Mouse (Mus musculus) CH12.LX (cell line): ENCODE measurements around the gene Patj. TPM values are rescaled to one million over a fixed set of nuclear protein-coding genes. Genes with fewer than 3 reads are reported as not detected.

ENCODE experiments used
- DNase-seq: peaks from one replicate; pipeline ENCODE4 v3.0.0-alpha.2; 2013; ENCODE audit errors: extremely low read depth
- H3K27ac ChIP-seq: 2 replicates; pipeline ENCODE4 v1.5.1; 2012; ENCODE audit warnings: low read depth, mild to moderate bottlenecking, control low read depth, moderate library complexity; ENCODE audit not compliant: insufficient read depth
- H3K27me3 ChIP-seq: replicated peaks from 2 replicates; pipeline ENCODE3; 2012; ENCODE audit warnings: inconsistent platforms
- H3K36me3 ChIP-seq, 2 experiments: replicated peaks in 1 of 2; 2 replicates each; pipeline versions ENCODE3 to v1.6.1; 2012; ENCODE audit warnings: inconsistent platforms in 1 of 2, low read length in 1 of 2, mild to moderate bottlenecking in 1 of 2, mixed read lengths in 1 of 2, moderate library complexity in 1 of 2; ENCODE audit not compliant: control insufficient read depth in 1 of 2, insufficient read depth in 1 of 2
- H3K4me1 ChIP-seq, 2 experiments: 2 replicates each; pipeline ENCODE4 v1.6.1; 2012; ENCODE audit warnings: inconsistent platforms in 1 of 2, moderate library complexity in 1 of 2; ENCODE audit not compliant: insufficient read depth in 2 of 2, control insufficient read depth in 1 of 2
- H3K4me2 ChIP-seq: 2 replicates; pipeline ENCODE4 v1.6.1; 2012; ENCODE audit warnings: low read depth, mild to moderate bottlenecking, control low read depth; ENCODE audit not compliant: poor library complexity, insufficient read depth, severe bottlenecking
- H3K4me3 ChIP-seq, 3 experiments: fragments of 150-350 bp in 1 of 3; sonication (generic) in 1 of 3; replicated peaks in 1 of 3; 2 replicates each; pipeline versions ENCODE3 to v1.5.1; 2011 to 2012; ENCODE audit warnings: low read depth in 2 of 3, low read length in 2 of 3, mild to moderate bottlenecking in 2 of 3, moderate library complexity in 2 of 3, control low read depth in 1 of 3, improper control_type of control experiment in 1 of 3, inconsistent platforms in 1 of 3, mixed read lengths in 1 of 3; ENCODE audit not compliant: poor library complexity in 1 of 3
- H3K79me2 ChIP-seq: replicated peaks from 2 replicates; pipeline ENCODE4 v1.6.1; 2012; ENCODE audit warnings: mild to moderate bottlenecking, moderate library complexity; ENCODE audit not compliant: control insufficient read depth, poor library complexity, insufficient read depth, severe bottlenecking; ENCODE audit errors: extremely low read depth
- H3K9ac ChIP-seq: 2 replicates; pipeline ENCODE4 v1.6.1; 2012; ENCODE audit warnings: low read depth, mild to moderate bottlenecking, control low read depth, moderate library complexity; ENCODE audit not compliant: insufficient read depth
- H3K9me3 ChIP-seq: replicated peaks from 2 replicates; pipeline ENCODE3; 2012; ENCODE audit warnings: low read length, inconsistent platforms, mixed read lengths
- GABPA ChIP-seq: IDR thresholded peaks from 2 replicates; pipeline ENCODE4 v1.6.1; 2012; ENCODE audit warnings: low read depth, low read length, improper control_type of control experiment, inconsistent platforms; ENCODE audit not compliant: insufficient replicate concordance
- HCFC1 ChIP-seq: IDR thresholded peaks from 2 replicates; pipeline ENCODE4 v1.6.1; 2012; ENCODE audit warnings: low read depth, mild to moderate bottlenecking, inconsistent platforms, low read length, improper control_type of control experiment
- JUND ChIP-seq: conservative IDR thresholded peaks from 2 replicates; pipeline ENCODE4 v1.6.1; 2011; ENCODE audit warnings: low read depth, low read length, improper control_type of control experiment
- MAZ ChIP-seq: IDR thresholded peaks from 2 replicates; pipeline ENCODE4 v1.6.1; 2012; ENCODE audit warnings: low read depth, mild to moderate bottlenecking, inconsistent platforms, low read length, improper control_type of control experiment, moderate library complexity
- MEF2A ChIP-seq: IDR thresholded peaks from 2 replicates; pipeline ENCODE4 v1.6.1; 2014; ENCODE audit warnings: low read depth, mild to moderate bottlenecking, inconsistent platforms, low read length, improper control_type of control experiment, borderline replicate concordance
- MYC ChIP-seq: IDR thresholded peaks from 2 replicates; pipeline ENCODE4 v1.6.1; 2011; ENCODE audit warnings: low read depth, mild to moderate bottlenecking, improper control_type of control experiment, low read length
- PAX5 ChIP-seq: IDR thresholded peaks from 2 replicates; pipeline ENCODE4 v1.6.1; 2012; ENCODE audit warnings: low read length, inconsistent platforms, mixed read lengths
- POLR2A ChIP-seq: IDR thresholded peaks from 2 replicates; pipeline ENCODE4 v1.6.1; 2011; ENCODE audit warnings: low read depth, mild to moderate bottlenecking, improper control_type of control experiment, low read length
- TBP ChIP-seq: conservative IDR thresholded peaks from 2 replicates; pipeline ENCODE4 v1.6.1; 2011; ENCODE audit warnings: low read depth, low read length, improper control_type of control experiment
- UBTF ChIP-seq: IDR thresholded peaks from 2 replicates; pipeline ENCODE4 v1.6.1; 2012; ENCODE audit warnings: low read depth, mild to moderate bottlenecking, inconsistent platforms, low read length, improper control_type of control experiment, moderate library complexity
- ZC3H11A ChIP-seq: IDR thresholded peaks from 2 replicates; pipeline ENCODE4 v1.6.1; 2012; ENCODE audit warnings: low read depth, mild to moderate bottlenecking, inconsistent platforms, low read length, improper control_type of control experiment
- ZMIZ1 ChIP-seq: IDR thresholded peaks from 2 replicates; pipeline ENCODE4 v1.6.1; 2012; ENCODE audit warnings: low read depth, mild to moderate bottlenecking, inconsistent platforms, low read length, improper control_type of control experiment
- dilution Hi-C: fragments of 300-500 bp; cut with MboI; formaldehyde crosslinking; loops from 2 replicates; pipeline ENCODE4 v1.14.3; 2020; ENCODE audit warnings: low sequenced_read_pairs; ENCODE audit not compliant: extremely low pct_unique_long_range_greater_than_20kb, extremely low pct_ligation_motif_present
- in situ Hi-C: fragments of 300-500 bp; cut with MboI; formaldehyde crosslinking; loops from 3 replicates; pipeline ENCODE4 v1.14.3; 2019; ENCODE audit warnings: low sequenced_read_pairs, low pct_ligation_motif_present, low pct_unique_long_range_greater_than_20kb, mixed read lengths
- polyA plus RNA-seq: library from polyadenylated mRNA; unstranded; fragments of >175 nt; gene quantifications from 2 replicates; pipeline ENCODE4 v1.2.1, GENCODE M21; 2012; ENCODE audit warnings: low read depth; ENCODE audit not compliant: insufficient read length
- total RNA-seq, 2 experiments: library from RNA; depleted of rRNA; stranded (reverse); fragments of 300-350 nt in 1 of 2; fragments of >200 nt in 1 of 2; gene quantifications; 2 replicates each; pipeline ENCODE4 v1.2.3; 2012 to 2014

Gene Patj
- total and polyA plus RNA-seq, 3 experiments: 1.2 to 6.1 (median 2.0) TPM

- Histone ChIP-seq H3K36me3 (no peaks in the 10 kb centered on the region), H3K27me3 (no peaks in the 10 kb centered on the region), H3K79me2 (no peaks in the 10 kb centered on the region), H3K27ac (no peak overlapping the region), H3K4me2 (no peak overlapping the region), H3K4me1 (peaks cover 0 to 8% of the 10 kb centered on the region in 2 experiments; a peak in 2 of 4 replicates), H3K4me3 (no peak overlapping the region), H3K9ac (no peak overlapping the region), H3K9me3 (peaks cover 14% of the 10 kb centered on the region)
- in situ Hi-C loops (no loop called here), dilution Hi-C loops (no loop called here)
- no peak for DNase-seq
- TF ChIP-seq POLR2A: no peak
- no peak for TF ChIP-seq HCFC1
- TF ChIP-seq MYC: no peak
- TF ChIP-seq PAX5: no peak
- TF ChIP-seq GABPA: no peak
- no peak for TF ChIP-seq ZC3H11A
- TF ChIP-seq UBTF: no peak
- TF ChIP-seq ZMIZ1: no peak
- no peak for TF ChIP-seq JUND
- TF ChIP-seq TBP: no peak
These were observed 115.7 kb downstream of the Patj start for GRCm38 (mm10) chr4:98511296-98511695.

- no peak overlapping the region for H3K4me2 ChIP-seq
- H3K4me1 ChIP-seq: peaks cover 0 to 8% of the 10 kb centered on the region in 2 experiments; a peak in 2 of 4 replicates
- peaks cover 12% of the 10 kb centered on the region for H3K9me3 ChIP-seq
- no peaks in the 10 kb centered on the region for H3K36me3 ChIP-seq
- dilution Hi-C loops: no loop called here
- H3K27me3 ChIP-seq: no peaks in the 10 kb centered on the region
- DNase-seq: no peak
- in situ Hi-C loops: no loop called here
- H3K79me2 ChIP-seq: no peaks in the 10 kb centered on the region
- H3K4me3 ChIP-seq: no peak overlapping the region
- H3K9ac ChIP-seq: no peak overlapping the region
- TF ChIP-seq MEF2A: no peak
- H3K27ac ChIP-seq: no peak overlapping the region
These were observed 116.6 kb downstream of the Patj start for GRCm38 (mm10) chr4:98511964-98512743.

- Histone ChIP-seq H3K4me1 (no peaks in the 10 kb centered on the region), H3K9me3 (peaks cover 18% of the 10 kb centered on the region), H3K4me3 (no peak overlapping the region), H3K27me3 (no peaks in the 10 kb centered on the region), H3K4me2 (no peak overlapping the region), H3K36me3 (no peaks in the 10 kb centered on the region), H3K9ac (no peak overlapping the region), H3K27ac (no peak overlapping the region), H3K79me2 (no peaks in the 10 kb centered on the region)
- in situ Hi-C loops (no loop called here), dilution Hi-C loops (no loop called here)
- TF ChIP-seq HCFC1: no peak
- no peak for TF ChIP-seq GABPA
- no peak for TF ChIP-seq MAZ
- no peak for DNase-seq
These were observed 124.9 kb downstream of the Patj start for GRCm38 (mm10) chr4:98520492-98520891.
